Mouse (Mus musculus): Measurements from ENCODE around the gene Nlk. TPM values are rescaled to one million over a fixed set of nuclear protein-coding genes. Genes with fewer than 3 reads are reported as not detected.
"Not testable (repeated sequence)": the region's sequence is repeated elsewhere in the genome, so short reads cannot be mapped to it uniquely, and the experiment has no call there.

Gene Nlk
- polyA plus RNA-seq, 1 experiment = 44.6 TPM

GRCm38 (mm10) chr11:78668647-78669046 is 28.5 kb downstream of the Nlk start:
- H3K4me1 ChIP-seq (ENCODE audit: control insufficient read depth, insufficient read depth, low read length) = no peaks in the 10 kb centered on the region; the same call in 1 of the 2 replicates
- WGBS = 68% methylated on average over 3 of the region's 3 CpGs
- H3K27ac ChIP-seq (ENCODE audit: control insufficient read depth, insufficient read depth, low read depth, low read length, poor library complexity) = no peak overlapping the region
- H3K4me3 ChIP-seq (replicated peaks; ENCODE audit: control insufficient read depth, low read depth, low read length) = no peak overlapping the region
- TF ChIP-seq POLR2A (IDR thresholded peaks at IDR 0.05; ENCODE audit: borderline replicate concordance, control insufficient read depth, low read depth, low read length) (no peak), CTCF (IDR thresholded peaks at IDR 0.05; ENCODE audit: control insufficient read depth, insufficient read depth, low read length) (no peak)

- TF ChIP-seq CTCF (IDR thresholded peaks at IDR 0.05; ENCODE audit: control insufficient read depth, insufficient read depth, low read length) (no peak), POLR2A (IDR thresholded peaks at IDR 0.05; ENCODE audit: borderline replicate concordance, control insufficient read depth, low read depth, low read length) (no peak)
- Histone ChIP-seq H3K27ac (ENCODE audit: control insufficient read depth, insufficient read depth, low read depth, low read length, poor library complexity) (no peak overlapping the region), H3K4me1 (ENCODE audit: control insufficient read depth, insufficient read depth, low read length) (no peaks in the 10 kb centered on the region; the same call in 1 of the 2 replicates), H3K4me3 (replicated peaks; ENCODE audit: control insufficient read depth, low read depth, low read length) (no peak overlapping the region)
- WGBS = 68% methylated on average over 2 of the region's 2 CpGs
These were observed 32.3 kb downstream of the Nlk start for GRCm38 (mm10) chr11:78664853-78665252.

GRCm38 (mm10) chr11:78663916-78664315 is 33.3 kb downstream of the Nlk start:
- WGBS = 88% methylated on average over 4 of the region's 4 CpGs
- Histone ChIP-seq H3K4me1 (ENCODE audit: control insufficient read depth, insufficient read depth, low read length) (no peaks in the 10 kb centered on the region; the same call in 1 of the 2 replicates), H3K4me3 (replicated peaks; ENCODE audit: control insufficient read depth, low read depth, low read length) (no peak overlapping the region), H3K27ac (ENCODE audit: control insufficient read depth, insufficient read depth, low read depth, low read length, poor library complexity) (no peak overlapping the region)
- no peak for TF ChIP-seq POLR2A (IDR thresholded peaks at IDR 0.05; ENCODE audit: borderline replicate concordance, control insufficient read depth, low read depth, low read length)
- no peak for TF ChIP-seq CTCF (IDR thresholded peaks at IDR 0.05; ENCODE audit: control insufficient read depth, insufficient read depth, low read length)

GRCm38 (mm10) chr11:78649143-78649542 is 48.0 kb downstream of the Nlk start:
- H3K27ac ChIP-seq (ENCODE audit: control insufficient read depth, insufficient read depth, low read depth, low read length, poor library complexity) = no peak overlapping the region
- 81% methylated on average over 2 of the region's 2 CpGs for WGBS
- TF ChIP-seq POLR2A (IDR thresholded peaks at IDR 0.05; ENCODE audit: borderline replicate concordance, control insufficient read depth, low read depth, low read length) (no peak), CTCF (IDR thresholded peaks at IDR 0.05; ENCODE audit: control insufficient read depth, insufficient read depth, low read length) (no peak)
- no peaks in the 10 kb centered on the region for H3K4me1 ChIP-seq (ENCODE audit: control insufficient read depth, insufficient read depth, low read length)
- H3K4me3 ChIP-seq (replicated peaks; ENCODE audit: control insufficient read depth, low read depth, low read length) = no peak overlapping the region

GRCm38 (mm10) chr11:78648405-78648804 is 48.8 kb downstream of the Nlk start:
- H3K27ac ChIP-seq (ENCODE audit: control insufficient read depth, insufficient read depth, low read depth, low read length, poor library complexity); H3K4me1 ChIP-seq (ENCODE audit: control insufficient read depth, insufficient read depth, low read length); H3K4me3 ChIP-seq (replicated peaks; ENCODE audit: control insufficient read depth, low read depth, low read length): not testable (repeated sequence)
- 88% methylated on average over 1 of the region's 1 CpGs for WGBS

DNA sequence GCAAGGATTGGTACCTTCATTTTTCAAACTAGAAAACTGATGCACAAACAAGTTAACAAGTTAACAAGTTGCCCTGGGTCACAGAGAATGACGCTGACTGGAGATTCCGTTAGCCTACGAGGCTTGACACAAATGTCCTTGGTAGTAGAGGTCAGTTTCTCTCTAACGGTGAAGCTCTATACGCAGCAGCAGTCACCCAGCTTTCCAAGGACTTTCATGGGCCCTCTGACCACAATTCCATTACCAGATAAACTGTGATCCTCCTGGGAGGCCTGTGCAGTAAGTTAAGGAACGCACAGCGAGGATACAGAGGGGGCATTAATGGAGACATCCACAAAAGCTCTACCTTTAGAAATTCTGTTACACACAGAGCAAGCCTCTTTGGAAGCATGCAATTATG is 53.4 kb downstream of the Nlk start:
- H3K4me1 ChIP-seq (ENCODE audit: control insufficient read depth, insufficient read depth, low read length) = no peaks in the 10 kb centered on the region
- 89% methylated on average over 7 of the region's 7 CpGs for whole genome bisulfite sequencing
- H3K4me3 ChIP-seq (replicated peaks; ENCODE audit: control insufficient read depth, low read depth, low read length) = no peak overlapping the region
- H3K27ac ChIP-seq (ENCODE audit: control insufficient read depth, insufficient read depth, low read depth, low read length, poor library complexity) = no peak overlapping the region
- no peak for TF ChIP-seq CTCF (IDR thresholded peaks at IDR 0.05; ENCODE audit: control insufficient read depth, insufficient read depth, low read length)
- no peak for TF ChIP-seq POLR2A (IDR thresholded peaks at IDR 0.05; ENCODE audit: borderline replicate concordance, control insufficient read depth, low read depth, low read length)

DNA sequence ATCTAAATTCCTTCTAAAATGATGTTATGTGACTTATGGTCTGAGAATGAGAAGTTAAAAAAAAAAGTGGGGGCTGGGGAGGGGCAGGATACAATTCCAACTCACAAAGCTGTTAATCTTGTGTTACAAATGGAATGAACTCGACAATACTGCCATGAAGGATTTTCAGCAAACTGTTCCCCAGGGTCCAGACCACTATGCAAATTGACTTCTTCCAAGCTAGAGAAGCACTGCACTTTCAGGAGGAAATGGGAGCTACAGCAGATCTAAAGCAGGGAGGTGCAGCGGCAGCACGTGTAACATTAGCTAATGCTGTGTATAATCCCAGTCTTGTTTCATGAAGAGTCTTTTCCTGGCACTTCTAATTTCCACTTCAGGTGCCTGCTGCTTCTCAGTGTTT is 55.0 kb downstream of the Nlk start:
- Histone ChIP-seq H3K4me1 (ENCODE audit: control insufficient read depth, insufficient read depth, low read length) (no peaks in the 10 kb centered on the region), H3K4me3 (replicated peaks; ENCODE audit: control insufficient read depth, low read depth, low read length) (no peak overlapping the region), H3K27ac (ENCODE audit: control insufficient read depth, insufficient read depth, low read depth, low read length, poor library complexity) (no peak overlapping the region)
- TF ChIP-seq CTCF (IDR thresholded peaks at IDR 0.05; ENCODE audit: control insufficient read depth, insufficient read depth, low read length) (no peak), POLR2A (IDR thresholded peaks at IDR 0.05; ENCODE audit: borderline replicate concordance, control insufficient read depth, low read depth, low read length) (no peak)
- 82% methylated on average over 3 of the region's 3 CpGs for WGBS

DNA sequence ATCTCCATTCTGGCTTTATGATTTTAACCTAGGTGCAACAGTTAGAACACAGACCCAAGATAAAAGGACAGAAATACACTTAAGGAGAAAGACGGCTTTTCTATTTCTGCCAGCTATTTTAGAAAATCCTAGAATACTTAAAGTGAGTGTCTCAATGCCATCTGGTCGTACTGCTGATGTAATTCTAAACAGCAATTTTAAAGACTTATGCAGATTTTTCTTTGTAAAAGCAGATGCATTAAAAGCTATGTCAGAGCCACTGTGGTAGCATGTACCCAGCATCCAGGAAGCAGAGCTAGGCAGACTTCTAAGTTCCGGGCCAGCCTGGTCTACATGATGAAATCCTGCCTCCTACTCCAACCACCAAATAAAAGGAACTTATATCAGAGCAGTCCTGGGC is 56.1 kb downstream of the Nlk start:
- Histone ChIP-seq H3K4me3 (replicated peaks; ENCODE audit: control insufficient read depth, low read depth, low read length) (no peak overlapping the region), H3K4me1 (ENCODE audit: control insufficient read depth, insufficient read depth, low read length) (no peaks in the 10 kb centered on the region), H3K27ac (ENCODE audit: control insufficient read depth, insufficient read depth, low read depth, low read length, poor library complexity) (no peak overlapping the region)
- 79% methylated on average over 3 of the region's 3 CpGs for WGBS
- TF ChIP-seq POLR2A (IDR thresholded peaks at IDR 0.05; ENCODE audit: borderline replicate concordance, control insufficient read depth, low read depth, low read length) = no peak
- TF ChIP-seq CTCF (IDR thresholded peaks at IDR 0.05; ENCODE audit: control insufficient read depth, insufficient read depth, low read length) = no peak

- H3K4me1 ChIP-seq (ENCODE audit: control insufficient read depth, insufficient read depth, low read length) = no peaks in the 10 kb centered on the region
- no peak overlapping the region for H3K27ac ChIP-seq (ENCODE audit: control insufficient read depth, insufficient read depth, low read depth, low read length, poor library complexity)
- TF ChIP-seq POLR2A (IDR thresholded peaks at IDR 0.05; ENCODE audit: borderline replicate concordance, control insufficient read depth, low read depth, low read length) = no peak
- no peak for TF ChIP-seq CTCF (IDR thresholded peaks at IDR 0.05; ENCODE audit: control insufficient read depth, insufficient read depth, low read length)
- WGBS = 83% methylated on average over 2 of the region's 2 CpGs
- no peak overlapping the region for H3K4me3 ChIP-seq (replicated peaks; ENCODE audit: control insufficient read depth, low read depth, low read length)
These were observed 64.4 kb downstream of the Nlk start for GRCm38 (mm10) chr11:78632782-78633181.

Measured in bone marrow, adult 2 months (tissue).